Mouse (Mus musculus): ENCODE measurements around the gene Gm4559. TPM values are rescaled to one million over a fixed set of nuclear protein-coding genes. Genes with fewer than 3 reads are reported as not detected.
"Not testable (repeated sequence)": the region's sequence is repeated elsewhere in the genome, so short reads cannot be mapped to it uniquely, and the experiment has no call there.

Gm4559 gene
- polyA plus RNA-seq, 1 experiment from 2014 or later = not detected

DNA sequence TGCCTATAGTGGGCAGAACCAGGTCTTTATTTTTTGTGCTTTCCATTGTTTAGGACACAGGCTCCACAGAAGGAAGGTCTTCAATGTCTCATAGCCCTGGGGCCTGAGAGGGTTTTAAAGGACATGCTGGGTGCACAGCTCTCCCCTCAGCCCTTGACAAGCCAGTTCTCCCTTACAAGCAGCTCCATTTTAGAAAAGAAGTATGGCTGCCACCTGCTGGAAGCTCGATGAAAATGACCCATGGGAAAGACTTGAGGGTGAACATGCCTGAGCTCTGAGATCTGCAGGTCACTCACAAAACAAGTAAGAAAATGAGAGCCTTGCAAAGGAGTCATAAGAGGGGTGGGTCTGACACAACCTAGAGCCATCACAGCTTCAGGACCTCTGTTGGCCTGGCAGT is 24.3 kb downstream of the Gm4559 start:
- WGBS = 0% methylated on average over 1 of the region's 1 CpGs
- no peaks in the 10 kb centered on the region for H3K4me1 ChIP-seq
- no peaks in the 10 kb centered on the region for H3K9me3 ChIP-seq (replicated peaks)
- no peak overlapping the region for H3K4me2 ChIP-seq (replicated peaks)
- no peaks in the 10 kb centered on the region; the same call in 1 of the 2 replicates for H3K27me3 ChIP-seq
- no peak overlapping the region for H3K4me3 ChIP-seq
- H3K27ac ChIP-seq = no peak overlapping the region
- no peaks in the 10 kb centered on the region for H3K36me3 ChIP-seq
- no peak overlapping the region for H3K9ac ChIP-seq
- no peak for ATAC-seq (ENCODE audit: low FRiP score)

- Histone ChIP-seq H3K4me3 (no peak within 1 kb of the TSS), H3K4me1 (no peaks in the 10 kb centered on the region), H3K27me3 (no peaks in the 10 kb centered on the region), H3K27ac (no peak within 1 kb of the TSS), H3K9me3 (replicated peaks) (0 out of 2 replicates have a peak, but pooled peaks cover 2% of the 10 kb centered on the region), H3K4me2 (replicated peaks) (no peak within 1 kb of the TSS), H3K9ac (no peak within 1 kb of the TSS), H3K36me3 (no peaks in the 10 kb centered on the region)
- no peak for ATAC-seq (ENCODE audit: low FRiP score)
- WGBS = 52% methylated on average over 2 of the region's 2 CpGs
These were observed 33.2 kb downstream of the Gm4559 start, which contains the start of gene Gm40460 for GRCm38 (mm10) chr7:142240978-142241377. Gene Gm40460, minus strand, starts transcription at chr7:142241078.

DNA sequence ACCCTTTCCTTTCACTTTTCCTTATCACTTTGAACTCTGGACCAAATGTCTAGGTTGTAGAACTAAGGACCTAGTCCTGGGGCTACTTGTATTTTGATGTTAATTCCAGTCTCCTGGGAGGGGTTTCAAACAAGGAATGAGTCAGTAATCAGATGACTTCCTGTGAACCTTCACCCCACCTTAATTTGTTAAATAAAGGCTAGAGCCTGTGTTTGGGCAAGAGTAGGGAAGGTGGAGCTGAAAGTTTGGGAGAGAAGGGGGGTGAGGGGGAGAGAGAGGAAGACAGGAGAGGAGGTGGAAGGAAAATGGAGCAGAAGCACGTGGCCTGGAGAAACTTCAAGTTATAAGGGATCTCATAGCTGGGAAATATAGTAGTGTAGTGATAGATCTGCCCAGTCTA is 42.6 kb downstream of the Gm4559 start:
- no peak for ATAC-seq (ENCODE audit: low FRiP score)
- H3K9ac ChIP-seq = no peak overlapping the region
- H3K27ac ChIP-seq = no peak overlapping the region
- no peaks in the 10 kb centered on the region for H3K4me1 ChIP-seq
- H3K4me2 ChIP-seq (replicated peaks) = no peak overlapping the region
- H3K27me3 ChIP-seq = no peaks in the 10 kb centered on the region
- 0 out of 2 replicates have a peak, but pooled peaks cover 2% of the 10 kb centered on the region for H3K9me3 ChIP-seq (replicated peaks)
- no peak overlapping the region for H3K4me3 ChIP-seq
- 30% methylated on average over 1 of the region's 1 CpGs for WGBS
- no peaks in the 10 kb centered on the region for H3K36me3 ChIP-seq

GRCm38 (mm10) chr7:142229871-142230270 is 44.3 kb downstream of the Gm4559 start, which contains the start of gene Krtap5-5:
Gene Krtap5-5, minus strand, starts transcription at chr7:142229971.
- H3K9me3 ChIP-seq (replicated peaks); H3K4me2 ChIP-seq (replicated peaks); H3K4me1 ChIP-seq; ATAC-seq (ENCODE audit: low FRiP score); H3K27ac ChIP-seq; H3K4me3 ChIP-seq; H3K36me3 ChIP-seq; H3K9ac ChIP-seq; H3K27me3 ChIP-seq: not testable (repeated sequence)
- WGBS = 44% methylated on average over 3 of the region's 3 CpGs

DNA sequence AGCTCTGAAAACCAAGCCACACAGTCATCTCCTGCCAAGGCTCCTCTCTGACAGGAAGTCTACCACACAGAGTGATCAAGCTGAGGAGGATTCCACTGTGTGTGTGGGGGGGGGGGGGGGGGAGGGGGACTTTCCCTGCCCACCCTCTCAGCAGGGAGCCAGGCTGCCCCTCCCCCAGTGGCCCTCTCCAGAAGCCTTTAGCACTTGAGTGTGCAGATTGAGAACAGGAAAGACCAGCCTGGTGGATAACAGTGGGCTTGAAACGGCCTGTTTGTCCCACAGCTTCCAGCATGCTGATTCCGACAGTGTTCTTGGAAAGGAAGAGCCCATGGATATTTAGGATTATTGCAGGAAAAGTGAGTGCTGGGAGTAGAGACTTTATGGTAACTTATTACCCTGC is 49.6 kb downstream of the Gm4559 start:
- Histone ChIP-seq H3K4me3 (no peak overlapping the region), H3K27ac (no peak overlapping the region), H3K9ac (no peak overlapping the region), H3K4me1 (no peaks in the 10 kb centered on the region; the same call in 1 of the 2 replicates), H3K36me3 (no peaks in the 10 kb centered on the region), H3K9me3 (replicated peaks) (no peaks in the 10 kb centered on the region), H3K27me3 (no peaks in the 10 kb centered on the region), H3K4me2 (replicated peaks) (no peak overlapping the region)
- 48% methylated on average over 2 of the region's 2 CpGs for WGBS
- no peak for ATAC-seq (ENCODE audit: low FRiP score)

Other genes with a start within 250 kb of the Gm4559 start
- gene Mob2, start 213.3 kb downstream of the Gm4559 start, polyA plus RNA-seq (2016; fragmentation: Nextera tagmentation; extraction: Ambion mirVana) = 48.0 and 48.8 TPM in 2 replicates
- 49.1 and 53.8 TPM in 2 replicates for gene Dusp8, start 178.5 kb downstream of the Gm4559 start, polyA plus RNA-seq (2016; fragmentation: Nextera tagmentation; extraction: Ambion mirVana)
- not detected in 2 replicates for gene Gm45618, start 153.6 kb downstream of the Gm4559 start, polyA plus RNA-seq (2016; fragmentation: Nextera tagmentation; extraction: Ambion mirVana)
- gene Gm39115, start 138.3 kb downstream of the Gm4559 start, polyA plus RNA-seq (2016; fragmentation: Nextera tagmentation; extraction: Ambion mirVana) = not detected in 2 replicates
- gene Gm45337, start 129.8 kb downstream of the Gm4559 start, polyA plus RNA-seq (2016; fragmentation: Nextera tagmentation; extraction: Ambion mirVana) = not detected in 2 replicates
- not detected in 2 replicates for gene Gm29735, start 117.2 kb downstream of the Gm4559 start, polyA plus RNA-seq (2016; fragmentation: Nextera tagmentation; extraction: Ambion mirVana)
- gene Gm4553, start 108.6 kb downstream of the Gm4559 start, polyA plus RNA-seq (2016; fragmentation: Nextera tagmentation; extraction: Ambion mirVana) = not detected in 2 replicates
- gene Krtap5-2, start 98.4 kb downstream of the Gm4559 start, polyA plus RNA-seq (2016; fragmentation: Nextera tagmentation; extraction: Ambion mirVana) = not detected in 2 replicates
- gene Gm10153, start 84.0 kb downstream of the Gm4559 start, polyA plus RNA-seq (2016; fragmentation: Nextera tagmentation; extraction: Ambion mirVana) = not detected in 2 replicates
- gene Krtap5-3, start 73.0 kb downstream of the Gm4559 start, polyA plus RNA-seq (2016; fragmentation: Nextera tagmentation; extraction: Ambion mirVana) = not detected in 2 replicates
- gene Gm7579, start 62.5 kb downstream of the Gm4559 start, polyA plus RNA-seq (2016; fragmentation: Nextera tagmentation; extraction: Ambion mirVana) = not detected in 2 replicates
- gene Krtap5-5, start 44.4 kb downstream of the Gm4559 start, polyA plus RNA-seq (2016; fragmentation: Nextera tagmentation; extraction: Ambion mirVana) = not detected in 2 replicates
- not detected in 2 replicates for gene Gm40460, start 33.3 kb downstream of the Gm4559 start, polyA plus RNA-seq (2016; fragmentation: Nextera tagmentation; extraction: Ambion mirVana)
- not detected in 2 replicates for gene Gm2431, start 16.0 kb downstream of the Gm4559 start, polyA plus RNA-seq (2016; fragmentation: Nextera tagmentation; extraction: Ambion mirVana)
- gene Krtap5-1, start 22.8 kb upstream of the Gm4559 start, polyA plus RNA-seq (2016; fragmentation: Nextera tagmentation; extraction: Ambion mirVana) = not detected in 2 replicates
- gene Krtap5-4, start 29.2 kb upstream of the Gm4559 start, polyA plus RNA-seq (2016; fragmentation: Nextera tagmentation; extraction: Ambion mirVana) = not detected in 2 replicates
- gene Ifitm10, start 99.4 kb upstream of the Gm4559 start, polyA plus RNA-seq (2016; fragmentation: Nextera tagmentation; extraction: Ambion mirVana) = 0.82 and 1.3 TPM in 2 replicates
- not detected in 2 replicates for gene Gm49369, start 108.3 kb upstream of the Gm4559 start, polyA plus RNA-seq (2016; fragmentation: Nextera tagmentation; extraction: Ambion mirVana)
- 213 and 215 TPM in 2 replicates for gene Ctsd, start 113.7 kb upstream of the Gm4559 start, polyA plus RNA-seq (2016; fragmentation: Nextera tagmentation; extraction: Ambion mirVana)
- gene Syt8, start 160.5 kb upstream of the Gm4559 start, polyA plus RNA-seq (2016; fragmentation: Nextera tagmentation; extraction: Ambion mirVana) = 0.30 TPM in 1 of 2 replicates, not detected in the other
- 1.9 and 3.6 TPM in 2 replicates for gene Tnni2, start 167.4 kb upstream of the Gm4559 start, polyA plus RNA-seq (2016; fragmentation: Nextera tagmentation; extraction: Ambion mirVana)
- gene Lsp1, start 186.4 kb upstream of the Gm4559 start, polyA plus RNA-seq (2016; fragmentation: Nextera tagmentation; extraction: Ambion mirVana) = 9.6 and 14.4 TPM in 2 replicates
- 1.8 and 5.8 TPM in 2 replicates for gene Tnnt3, start 224.5 kb upstream of the Gm4559 start, polyA plus RNA-seq (2016; fragmentation: Nextera tagmentation; extraction: Ambion mirVana)